Mouse (Mus musculus): Measurements from ENCODE around the gene Srgap1. TPM values are rescaled to one million over a fixed set of nuclear protein-coding genes. Genes with fewer than 3 reads are reported as not detected.

The Srgap1 gene
- polyA plus RNA-seq, 1 experiment from 2014 or later: 9.3 TPM

DNA sequence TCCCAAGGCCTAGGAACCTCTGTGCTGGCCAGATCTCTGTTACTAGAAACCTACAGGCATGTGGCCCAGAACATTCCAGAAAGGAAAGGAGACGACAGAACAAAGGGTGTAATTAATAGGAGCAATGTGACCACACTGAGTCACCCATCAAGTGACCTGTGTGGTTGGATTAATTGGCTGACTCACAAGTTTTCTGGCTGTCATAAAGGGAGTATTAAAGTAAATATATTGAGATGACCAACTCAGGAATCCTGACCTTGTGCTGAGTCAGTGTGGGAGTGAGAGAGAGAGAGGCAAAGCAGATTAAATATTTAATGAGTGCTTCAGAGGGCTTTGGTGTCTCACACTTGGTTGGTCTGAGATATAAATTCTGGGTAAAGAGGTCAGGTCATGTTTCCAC is 143.0 kb downstream of the Srgap1 start:
- Histone ChIP-seq H3K4me1 (ENCODE audit: control insufficient read depth in 2 of 2, insufficient read depth in 2 of 2, low read length in 2 of 2) (peaks cover 0 to 2% of the 10 kb centered on the region in 2 experiments; a peak in 1 of 4 replicates), H3K4me3 (ENCODE audit: control insufficient read depth in 1 of 2, insufficient read depth in 1 of 2, low read depth in 1 of 2, low read length in 2 of 2) (no peak overlapping the region), H3K9ac (ENCODE audit: low read length) (no peak overlapping the region), H3K27me3 (ENCODE audit: control insufficient read depth, insufficient read depth, low read length) (no peaks in the 10 kb centered on the region), H3K9me3 (ENCODE audit: control insufficient read depth, low read length) (no peaks in the 10 kb centered on the region), H3K27ac (replicated peaks in 1 of 2; ENCODE audit: control insufficient read depth in 1 of 2, insufficient read depth in 1 of 2, low read depth in 2 of 2, low read length in 2 of 2) (no peak overlapping the region), H3K36me3 (ENCODE audit: control insufficient read depth, insufficient read depth, low read length) (no peaks in the 10 kb centered on the region), H3K4me2 (ENCODE audit: low read length) (no peak overlapping the region)
- no peak for ATAC-seq (ENCODE audit: insufficient number of reproducible peaks, insufficient read depth, low FRiP score, low read depth)
- 26% methylated on average over 1 of the region's 1 CpGs for WGBS

DNA sequence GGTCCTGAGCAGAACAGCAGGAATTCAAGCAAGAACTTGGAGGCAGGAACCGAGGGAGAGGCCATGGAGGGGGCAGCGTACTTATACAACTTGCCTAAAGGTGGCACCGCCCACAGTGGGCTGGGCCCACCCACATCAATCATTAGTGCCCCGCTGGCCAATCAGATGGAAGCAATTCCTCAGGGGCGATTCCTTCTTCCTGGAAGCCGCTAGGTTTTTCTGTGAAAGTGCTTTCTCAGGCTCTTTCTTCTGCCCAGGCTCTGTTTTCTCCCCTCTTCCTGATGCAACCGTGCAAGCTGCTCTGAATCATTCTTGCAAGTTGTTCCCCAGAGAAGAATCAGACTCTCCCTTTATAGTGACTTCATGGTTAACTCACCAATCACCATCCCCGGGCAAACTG is 144.5 kb downstream of the Srgap1 start:
- H3K4me3 ChIP-seq (ENCODE audit: control insufficient read depth in 1 of 2, insufficient read depth in 1 of 2, low read depth in 1 of 2, low read length in 2 of 2): no peak overlapping the region

DNA sequence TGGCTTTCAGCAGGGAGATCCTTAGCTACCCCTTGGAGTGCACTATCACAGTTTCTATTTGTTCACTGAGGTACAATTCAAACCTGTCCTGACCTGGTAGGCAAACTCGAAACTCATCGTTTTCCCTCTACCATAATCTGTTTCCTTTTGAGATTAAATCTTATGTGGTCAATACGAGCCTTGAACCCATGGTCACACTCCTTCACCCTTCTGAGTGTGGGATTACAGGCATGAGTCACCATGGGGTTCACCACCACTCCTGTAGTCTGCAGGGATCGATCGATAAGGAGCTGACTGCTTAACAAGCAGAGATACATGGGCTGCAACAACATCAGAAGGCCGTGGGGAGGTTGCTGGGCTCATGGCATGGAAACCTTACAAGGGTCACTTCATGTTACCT is 146.3 kb downstream of the Srgap1 start:
- Histone ChIP-seq H3K36me3 (ENCODE audit: control insufficient read depth, insufficient read depth, low read length) (no peaks in the 10 kb centered on the region), H3K4me2 (ENCODE audit: low read length) (no peak overlapping the region), H3K27me3 (ENCODE audit: control insufficient read depth, insufficient read depth, low read length) (no peaks in the 10 kb centered on the region), H3K27ac (replicated peaks in 1 of 2; ENCODE audit: control insufficient read depth in 1 of 2, insufficient read depth in 1 of 2, low read depth in 2 of 2, low read length in 2 of 2) (no peak overlapping the region), H3K4me3 (ENCODE audit: control insufficient read depth in 1 of 2, insufficient read depth in 1 of 2, low read depth in 1 of 2, low read length in 2 of 2) (no peak overlapping the region), H3K9me3 (ENCODE audit: control insufficient read depth, low read length) (no peaks in the 10 kb centered on the region), H3K9ac (ENCODE audit: low read length) (no peak overlapping the region), H3K4me1 (ENCODE audit: control insufficient read depth in 2 of 2, insufficient read depth in 2 of 2, low read length in 2 of 2) (peaks cover 0 to 2% of the 10 kb centered on the region in 2 experiments; a peak in 1 of 4 replicates)
- WGBS: 73% methylated on average over 6 of the region's 6 CpGs
- ATAC-seq (ENCODE audit: insufficient number of reproducible peaks, insufficient read depth, low FRiP score, low read depth): no peak

More for the DNA sequence above, 144.5 kb downstream of the Srgap1 start:
- ATAC-seq (ENCODE audit: insufficient number of reproducible peaks, insufficient read depth, low FRiP score, low read depth): no peak
- H3K4me1 ChIP-seq (ENCODE audit: control insufficient read depth in 2 of 2, insufficient read depth in 2 of 2, low read length in 2 of 2): peaks cover 0 to 2% of the 10 kb centered on the region in 2 experiments; a peak in 1 of 4 replicates
- no peak overlapping the region for H3K9ac ChIP-seq (ENCODE audit: low read length)
- H3K9me3 ChIP-seq (ENCODE audit: control insufficient read depth, low read length): no peaks in the 10 kb centered on the region
- no peaks in the 10 kb centered on the region for H3K27me3 ChIP-seq (ENCODE audit: control insufficient read depth, insufficient read depth, low read length)
- H3K27ac ChIP-seq (replicated peaks in 1 of 2; ENCODE audit: control insufficient read depth in 1 of 2, insufficient read depth in 1 of 2, low read depth in 2 of 2, low read length in 2 of 2): no peak overlapping the region
- 83% methylated on average over 8 of the region's 8 CpGs for WGBS
- H3K36me3 ChIP-seq (ENCODE audit: control insufficient read depth, insufficient read depth, low read length): no peaks in the 10 kb centered on the region
- no peak overlapping the region for H3K4me2 ChIP-seq (ENCODE audit: low read length)

DNA sequence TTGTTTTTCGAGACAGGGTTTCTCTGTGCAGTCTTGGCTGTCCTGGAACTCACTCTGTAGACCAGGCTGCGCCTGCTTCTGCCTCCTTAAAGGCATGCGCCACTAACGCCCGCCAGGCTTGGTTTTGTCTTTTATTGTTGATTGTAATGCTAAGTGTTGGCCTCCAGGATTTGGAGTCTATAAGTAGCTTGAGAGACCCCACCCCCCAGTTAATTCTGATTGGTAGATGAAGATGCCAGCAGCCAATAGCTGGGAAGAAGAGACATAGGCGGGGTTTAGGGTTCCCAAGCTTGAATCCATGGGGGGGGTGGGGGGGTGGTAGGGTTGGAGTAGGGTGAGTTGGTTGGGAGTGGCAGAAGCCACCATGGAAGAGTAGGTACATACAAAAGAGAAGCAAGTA is 147.4 kb downstream of the Srgap1 start:
- WGBS: 86% methylated on average over 6 of the region's 6 CpGs
- no peak overlapping the region for H3K4me2 ChIP-seq (ENCODE audit: low read length)
- ATAC-seq (ENCODE audit: insufficient number of reproducible peaks, insufficient read depth, low FRiP score, low read depth): no peak
- no peaks in the 10 kb centered on the region for H3K9me3 ChIP-seq (ENCODE audit: control insufficient read depth, low read length)
- H3K9ac ChIP-seq (ENCODE audit: low read length): no peak overlapping the region
- no peak overlapping the region for H3K27ac ChIP-seq (replicated peaks in 1 of 2; ENCODE audit: control insufficient read depth in 1 of 2, insufficient read depth in 1 of 2, low read depth in 2 of 2, low read length in 2 of 2)
- no peaks in the 10 kb centered on the region for H3K36me3 ChIP-seq (ENCODE audit: control insufficient read depth, insufficient read depth, low read length)
- no peak overlapping the region for H3K4me3 ChIP-seq (ENCODE audit: control insufficient read depth in 1 of 2, insufficient read depth in 1 of 2, low read depth in 1 of 2, low read length in 2 of 2)
- H3K27me3 ChIP-seq (ENCODE audit: control insufficient read depth, insufficient read depth, low read length): no peaks in the 10 kb centered on the region
- H3K4me1 ChIP-seq (ENCODE audit: control insufficient read depth in 2 of 2, insufficient read depth in 2 of 2, low read length in 2 of 2): peaks cover 0 to 2% of the 10 kb centered on the region in 2 experiments; a peak in 1 of 4 replicates

DNA sequence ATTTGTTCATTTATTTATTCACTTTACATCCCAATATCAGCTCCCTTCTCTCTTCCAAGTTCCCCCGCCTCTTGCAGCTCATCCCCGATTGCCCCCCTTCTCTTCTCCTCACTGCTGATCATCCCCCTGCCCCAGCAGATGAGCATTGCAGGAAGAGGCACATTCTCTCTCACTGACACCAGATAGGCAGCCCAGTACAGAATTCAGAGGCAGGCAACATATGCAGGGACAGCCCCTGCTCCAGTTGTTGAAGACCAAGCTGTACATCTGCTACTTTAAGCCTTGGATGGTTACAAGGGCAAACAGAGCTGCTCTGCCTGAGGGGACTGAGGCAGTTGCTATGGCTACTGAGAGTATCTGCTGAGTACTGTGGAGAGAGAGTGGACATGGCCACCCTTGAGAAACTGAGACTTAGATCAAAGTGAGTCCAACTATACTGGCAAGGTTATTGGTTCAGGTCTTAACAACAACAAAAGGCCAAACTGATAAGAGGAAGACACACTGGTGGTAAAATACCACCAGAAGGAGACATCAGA is 149.2 kb downstream of the Srgap1 start:
- no peak for ATAC-seq (ENCODE audit: insufficient number of reproducible peaks, insufficient read depth, low FRiP score, low read depth)
- WGBS: 95% methylated on average over 2 of the region's 2 CpGs
- Histone ChIP-seq H3K4me3 (ENCODE audit: control insufficient read depth in 1 of 2, insufficient read depth in 1 of 2, low read depth in 1 of 2, low read length in 2 of 2) (no peak overlapping the region), H3K36me3 (ENCODE audit: control insufficient read depth, insufficient read depth, low read length) (no peaks in the 10 kb centered on the region), H3K27ac (replicated peaks in 1 of 2; ENCODE audit: control insufficient read depth in 1 of 2, insufficient read depth in 1 of 2, low read depth in 2 of 2, low read length in 2 of 2) (no peak overlapping the region), H3K27me3 (ENCODE audit: control insufficient read depth, insufficient read depth, low read length) (no peaks in the 10 kb centered on the region), H3K4me1 (ENCODE audit: control insufficient read depth in 2 of 2, insufficient read depth in 2 of 2, low read length in 2 of 2) (no peaks in the 10 kb centered on the region; a peak in 1 of 4 replicates), H3K4me2 (ENCODE audit: low read length) (no peak overlapping the region), H3K9ac (ENCODE audit: low read length) (no peak overlapping the region), H3K9me3 (ENCODE audit: control insufficient read depth, low read length) (no peaks in the 10 kb centered on the region)

DNA sequence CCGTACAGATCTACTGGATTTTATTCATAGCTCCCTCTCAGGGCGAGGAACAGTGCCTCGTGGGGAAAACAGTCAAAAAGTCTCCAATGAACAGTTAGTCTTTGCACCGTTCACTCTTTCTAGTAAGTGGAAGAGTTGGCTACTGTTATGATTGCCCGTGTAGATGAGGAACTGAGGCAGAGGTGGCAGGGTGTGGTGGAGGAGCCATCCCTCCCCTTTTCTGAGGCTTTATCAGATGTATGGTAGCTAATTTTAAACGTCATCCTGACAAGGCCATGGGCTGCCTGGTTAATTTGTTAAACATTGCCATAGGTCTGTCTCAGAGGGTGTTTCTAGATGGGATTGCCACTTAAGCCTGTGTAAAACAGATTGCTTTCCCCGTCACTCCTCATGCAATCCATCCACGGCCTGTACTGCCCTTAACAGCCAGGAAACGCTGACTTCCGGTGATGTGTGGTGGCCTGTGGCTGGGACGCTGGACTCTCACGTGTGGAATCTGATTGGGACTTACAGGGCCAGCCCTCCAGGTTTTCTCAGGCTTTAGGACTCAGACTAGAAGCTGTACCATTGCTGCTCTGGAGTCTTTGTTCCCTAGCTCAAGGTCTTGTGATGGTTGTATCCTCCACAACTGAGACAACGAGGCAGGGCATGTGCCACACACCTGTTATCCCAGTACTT is 155.6 kb downstream of the Srgap1 start:
- 49% methylated on average over 13 of the region's 13 CpGs for WGBS
- H3K4me1 ChIP-seq (ENCODE audit: control insufficient read depth in 2 of 2, insufficient read depth in 2 of 2, low read length in 2 of 2): peaks cover 8 to 11% of the 10 kb centered on the region in 2 experiments; a peak in 3 of 4 replicates
- no peak overlapping the region for H3K4me3 ChIP-seq (ENCODE audit: control insufficient read depth in 1 of 2, insufficient read depth in 1 of 2, low read depth in 1 of 2, low read length in 2 of 2)
- ATAC-seq (ENCODE audit: insufficient number of reproducible peaks, insufficient read depth, low FRiP score, low read depth): no peak
- no peak overlapping the region for H3K9ac ChIP-seq (ENCODE audit: low read length)
- H3K9me3 ChIP-seq (ENCODE audit: control insufficient read depth, low read length): no peaks in the 10 kb centered on the region
- no peak overlapping the region for H3K27ac ChIP-seq (replicated peaks in 1 of 2; ENCODE audit: control insufficient read depth in 1 of 2, insufficient read depth in 1 of 2, low read depth in 2 of 2, low read length in 2 of 2)
- no peak overlapping the region for H3K4me2 ChIP-seq (ENCODE audit: low read length)
- no peaks in the 10 kb centered on the region; the same call in 1 of the 2 replicates for H3K36me3 ChIP-seq (ENCODE audit: control insufficient read depth, insufficient read depth, low read length)
- no peaks in the 10 kb centered on the region for H3K27me3 ChIP-seq (ENCODE audit: control insufficient read depth, insufficient read depth, low read length)

DNA sequence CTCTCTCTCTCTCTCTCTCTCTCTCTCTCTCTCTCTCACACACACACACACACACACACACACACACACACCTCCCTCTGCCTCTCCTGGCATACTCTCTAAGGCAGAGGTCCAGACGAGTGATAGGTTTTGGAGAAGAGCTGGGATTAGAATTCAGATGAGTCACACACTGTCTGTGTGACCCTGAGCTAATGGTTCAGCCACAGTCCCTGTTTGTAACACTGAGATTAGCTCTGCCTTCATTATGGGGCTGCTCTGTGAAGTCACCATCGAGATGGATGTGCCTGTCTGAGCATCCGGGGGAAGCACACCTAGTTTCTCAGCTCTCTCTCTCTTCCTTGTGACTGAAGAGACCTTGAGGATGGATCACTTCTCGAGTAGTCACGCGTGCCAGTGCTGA is 157.1 kb downstream of the Srgap1 start:
- Histone ChIP-seq H3K9me3 (ENCODE audit: control insufficient read depth, low read length) (no peaks in the 10 kb centered on the region), H3K36me3 (ENCODE audit: control insufficient read depth, insufficient read depth, low read length) (no peaks in the 10 kb centered on the region; the same call in 1 of the 2 replicates), H3K4me3 (ENCODE audit: control insufficient read depth in 1 of 2, insufficient read depth in 1 of 2, low read depth in 1 of 2, low read length in 2 of 2) (no peak overlapping the region), H3K9ac (ENCODE audit: low read length) (no peak overlapping the region), H3K27ac (replicated peaks in 1 of 2; ENCODE audit: control insufficient read depth in 1 of 2, insufficient read depth in 1 of 2, low read depth in 2 of 2, low read length in 2 of 2) (no peak overlapping the region), H3K4me2 (ENCODE audit: low read length) (no peak overlapping the region), H3K4me1 (ENCODE audit: control insufficient read depth in 2 of 2, insufficient read depth in 2 of 2, low read length in 2 of 2) (peaks cover 14 to 23% of the 10 kb centered on the region in 2 experiments), H3K27me3 (ENCODE audit: control insufficient read depth, insufficient read depth, low read length) (no peaks in the 10 kb centered on the region)
- WGBS: 63% methylated on average over 6 of the region's 6 CpGs
- no peak for ATAC-seq (ENCODE audit: insufficient number of reproducible peaks, insufficient read depth, low FRiP score, low read depth)

Data from heart, embryonic 14.5 days (tissue).